Mouse (Mus musculus) thymus, postnatal 14 days (tissue): Measurements from ENCODE around the gene Orai1.
"Not testable (repeated sequence)": the region's sequence is repeated elsewhere in the genome, so short reads cannot be mapped to it uniquely, and the experiment has no call there.

Experiments used
- DNase-seq: peaks from one replicate; pipeline ENCODE4 v3.0.0; 2021

Gene Orai1

DNA sequence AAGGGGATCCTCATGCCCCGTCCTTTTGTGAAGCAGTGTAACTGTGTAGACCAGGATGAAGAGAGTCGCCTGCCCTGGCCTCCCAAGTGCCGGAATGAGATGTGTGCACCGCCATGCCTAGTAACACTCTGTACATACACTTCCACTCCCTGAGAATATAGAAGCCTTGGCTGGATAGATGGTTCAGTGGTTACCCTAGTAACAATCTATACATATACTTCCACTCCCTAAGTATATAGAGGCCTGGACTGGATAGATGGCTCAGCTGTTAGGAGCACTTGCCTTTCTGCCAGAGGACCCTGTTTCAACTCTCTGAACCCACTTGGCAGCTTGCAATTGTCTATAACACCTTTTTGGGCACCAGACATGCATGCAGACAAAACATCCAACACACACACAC lies 20.2 kb downstream of the Orai1 start:
- no peak for DNase-seq

GRCm38 (mm10) chr5:123035564-123035963 lies 20.7 kb downstream of the Orai1 start:
- DNase-seq, result no peak

DNA sequence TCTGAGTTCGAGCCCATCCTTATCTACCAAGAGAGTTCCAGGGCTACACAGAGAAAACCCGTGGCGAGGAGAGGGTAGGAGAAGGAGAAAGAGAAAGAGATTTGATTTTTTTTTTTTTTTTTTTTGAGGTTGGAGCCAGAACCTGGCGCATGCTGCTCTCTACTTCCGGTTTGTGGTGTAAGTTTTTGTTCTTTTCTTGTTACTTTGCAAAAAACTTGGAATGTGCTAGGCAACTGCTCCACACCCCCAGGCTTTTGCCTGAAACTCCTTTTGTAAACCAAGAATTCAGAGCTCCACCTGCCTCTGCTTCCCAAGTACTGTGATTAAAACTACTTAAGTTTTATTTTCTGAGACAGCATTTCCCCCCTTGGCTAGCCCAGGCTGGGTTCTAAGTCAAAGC lies 23.2 kb downstream of the Orai1 start:
- no peak for DNase-seq

GRCm38 (mm10) chr5:123039120-123039752 lies 24.4 kb downstream of the Orai1 start:
- DNase-seq, result peak; percentile 93

- peak; percentile 44 for DNase-seq
Measured at GRCm38 (mm10) chr5:123040796-123041195, 25.9 kb downstream of the Orai1 start.

DNA sequence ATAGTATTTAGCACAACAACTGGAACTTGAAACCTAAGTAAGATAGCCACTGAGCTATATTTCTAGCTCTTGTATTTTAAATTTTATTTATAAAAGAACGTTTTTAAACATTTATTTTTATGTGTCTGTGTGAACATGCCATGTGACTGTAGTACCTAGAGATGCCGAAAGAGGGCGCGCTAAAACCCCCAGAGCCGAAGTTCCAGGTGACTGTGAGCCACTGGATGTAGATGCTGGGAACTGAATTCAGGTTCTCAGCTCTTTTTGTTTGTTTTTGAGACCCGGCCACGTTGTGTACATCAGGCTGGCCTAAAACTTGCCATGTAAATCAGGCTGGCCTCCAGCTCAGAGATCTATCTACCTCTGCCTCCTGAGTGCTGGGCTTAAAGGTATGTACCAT lies 29.0 kb downstream of the Orai1 start:
- peak; percentile 59 for DNase-seq

DNA sequence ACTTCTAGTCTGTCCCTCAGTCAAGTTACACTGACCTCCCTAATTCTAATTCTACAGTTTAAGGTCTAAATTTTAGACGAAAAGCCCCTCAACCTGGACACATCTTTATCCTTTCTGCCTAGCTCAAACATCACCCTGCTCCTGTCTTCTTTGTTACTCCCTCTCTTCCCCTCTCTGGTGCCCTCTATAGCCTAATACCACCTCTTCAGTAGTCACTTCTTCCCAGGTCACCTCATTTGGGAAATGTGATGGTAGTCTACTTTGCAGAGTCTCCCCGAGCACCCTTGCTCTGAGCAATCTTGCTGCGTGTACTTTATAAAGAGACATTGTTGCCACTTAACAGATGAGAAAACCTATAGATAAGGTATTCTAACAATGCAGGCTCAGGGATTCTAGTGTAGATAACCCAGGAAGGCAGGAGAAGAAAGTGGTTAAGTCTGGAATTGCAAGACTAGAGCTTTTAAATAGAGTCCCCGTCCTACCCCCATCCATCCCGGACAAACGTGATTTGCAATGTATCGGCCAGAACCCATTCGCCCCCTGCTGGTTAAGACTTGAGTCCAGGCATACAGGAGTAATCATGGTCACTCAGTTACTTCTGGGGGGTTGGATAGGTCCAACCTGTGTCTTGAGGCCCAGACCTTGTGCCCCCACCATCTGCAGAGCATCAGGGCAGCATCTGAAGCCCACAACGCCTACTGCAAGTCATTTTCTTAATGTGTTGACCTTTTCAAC lies 30.9 kb downstream of the Orai1 start:
- DNase-seq, result peak; percentile 66

DNA sequence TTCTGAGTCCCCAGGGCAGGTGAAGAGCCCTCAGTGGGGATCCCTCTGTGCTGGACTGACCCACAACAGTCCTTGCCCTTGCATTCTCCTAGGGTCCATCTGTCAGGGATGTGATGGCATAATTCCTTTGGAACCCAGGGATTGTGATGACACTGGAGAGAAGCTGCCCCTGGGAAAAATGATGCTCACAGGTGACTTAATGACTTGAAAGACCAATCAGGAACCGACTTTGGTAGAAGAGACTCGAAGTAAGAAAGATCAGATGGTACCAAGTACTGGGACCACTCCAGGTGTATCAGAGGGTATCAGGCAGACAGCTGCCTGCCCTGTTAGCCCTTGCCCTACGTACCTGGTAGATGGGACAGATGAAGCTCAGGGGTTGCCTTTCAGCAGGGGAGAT lies 32.0 kb downstream of the Orai1 start, which contains the start of gene Morn3:
TSS of gene Morn3 (minus strand) at position 101 of the 400 bp plus-strand sequence.
- no peak for DNase-seq

- peak; percentile 70 for DNase-seq
Measured at GRCm38 (mm10) chr5:123049271-123049670, 34.4 kb downstream of the Orai1 start.

GRCm38 (mm10) chr5:123050918-123051317 lies 36.0 kb downstream of the Orai1 start:
- no peak for DNase-seq

DNA sequence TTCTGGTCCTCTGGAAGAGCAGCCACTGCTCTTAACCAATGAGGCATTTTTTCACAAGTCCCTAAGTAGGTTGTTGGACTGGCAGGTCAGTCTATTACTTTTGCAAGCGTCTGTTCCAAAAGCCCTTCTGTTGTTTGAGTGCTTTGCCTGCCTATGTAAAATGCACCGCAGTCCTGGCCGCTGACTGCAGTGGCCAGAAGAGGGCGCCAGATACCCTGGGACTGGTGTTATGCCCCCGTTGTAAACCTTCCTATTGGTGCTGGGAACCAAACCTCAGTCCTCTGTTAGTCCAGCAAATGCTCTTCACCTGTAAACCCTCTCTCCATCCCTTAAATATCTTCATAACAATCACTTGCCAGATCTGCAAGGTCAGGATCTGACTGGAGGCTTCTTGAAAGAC lies 36.9 kb downstream of the Orai1 start:
- no peak for DNase-seq

DNA sequence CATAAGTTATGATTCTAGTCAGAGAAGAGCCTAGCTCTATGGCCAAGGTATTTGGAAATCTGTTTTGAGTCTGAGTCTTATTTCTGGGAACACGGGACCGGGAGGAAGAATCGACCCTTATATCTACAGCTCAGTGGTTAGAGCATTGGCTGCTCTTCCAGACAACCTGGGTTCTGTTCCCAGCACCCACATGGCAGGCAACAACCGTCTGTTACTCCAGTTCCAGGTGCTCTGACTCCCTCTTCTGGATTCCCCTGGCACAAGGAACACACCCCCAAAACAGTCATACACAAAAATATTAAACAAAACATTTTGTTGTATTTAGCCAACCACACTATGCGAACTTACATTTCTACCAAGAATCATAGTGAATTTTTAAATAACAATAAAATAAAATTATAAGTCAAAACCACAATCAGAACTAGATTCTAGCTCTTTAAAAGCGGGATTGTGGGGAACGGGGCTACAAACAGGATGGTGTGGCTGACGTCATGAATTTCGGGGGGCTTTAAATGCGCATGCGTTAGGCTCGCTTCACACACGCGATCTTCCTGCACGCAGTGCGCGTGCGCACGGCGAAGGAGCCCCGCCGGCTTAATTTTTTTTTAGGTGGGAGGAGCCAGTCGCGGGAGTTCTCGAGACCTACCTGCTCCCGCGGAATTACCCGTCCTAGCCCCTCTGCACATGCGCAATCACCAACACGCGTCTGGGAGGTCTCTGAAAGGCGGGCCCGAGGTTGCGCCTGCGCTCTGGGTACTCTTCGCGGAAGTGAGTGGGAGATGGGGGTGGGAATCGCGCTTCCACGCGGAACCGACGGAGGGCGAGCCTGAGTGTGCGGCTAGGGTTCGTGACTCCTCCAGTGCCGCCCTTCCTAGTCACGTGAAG lies 42.7 kb downstream of the Orai1 start:
- peak; percentile 100 for DNase-seq

- DNase-seq, result peak; percentile 44
Measured at GRCm38 (mm10) chr5:123058251-123059102, 43.6 kb downstream of the Orai1 start.

- DNase-seq, result peak; percentile 72
Measured at GRCm38 (mm10) chr5:123059757-123060520, 45.1 kb downstream of the Orai1 start.

DNA sequence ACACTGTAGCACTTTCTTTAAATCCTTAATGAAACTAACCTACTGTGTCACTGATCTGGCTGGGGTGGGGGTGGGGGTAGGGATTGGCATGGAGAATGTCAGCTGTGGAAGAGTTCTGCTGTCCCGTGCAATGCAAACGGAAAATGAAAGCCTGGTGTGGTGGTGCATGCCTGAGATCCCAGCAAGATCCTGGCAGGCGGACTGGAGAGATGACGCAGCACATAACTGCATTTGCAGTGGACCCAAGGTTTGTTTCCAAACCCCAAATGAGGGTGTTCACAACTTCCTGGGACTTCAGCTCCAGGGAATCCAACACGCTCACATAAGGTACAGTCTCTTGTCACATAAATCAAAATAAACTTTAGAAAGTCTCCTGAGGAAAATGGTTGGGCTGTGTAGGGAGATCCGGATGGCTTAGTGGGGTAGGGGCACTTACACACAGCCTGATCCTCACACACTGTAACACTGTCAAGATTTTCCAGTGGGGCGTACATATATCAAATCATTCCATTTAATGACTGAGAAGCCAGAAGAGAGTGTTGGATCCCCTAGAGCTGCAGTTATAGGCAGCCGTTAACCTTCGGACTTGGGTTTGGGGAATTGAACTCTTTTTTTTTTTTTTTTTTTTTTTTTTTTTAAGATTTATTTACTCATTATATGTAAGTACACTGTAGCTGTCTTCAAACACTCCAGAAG lies 46.0 kb downstream of the Orai1 start:
- DNase-seq, result no peak

- DNase-seq, result not testable (repeated sequence)
Measured at GRCm38 (mm10) chr5:123061402-123061749, 46.5 kb downstream of the Orai1 start.

- DNase-seq, result no peak
Measured at GRCm38 (mm10) chr5:123063141-123063540, 48.3 kb downstream of the Orai1 start.

DNA sequence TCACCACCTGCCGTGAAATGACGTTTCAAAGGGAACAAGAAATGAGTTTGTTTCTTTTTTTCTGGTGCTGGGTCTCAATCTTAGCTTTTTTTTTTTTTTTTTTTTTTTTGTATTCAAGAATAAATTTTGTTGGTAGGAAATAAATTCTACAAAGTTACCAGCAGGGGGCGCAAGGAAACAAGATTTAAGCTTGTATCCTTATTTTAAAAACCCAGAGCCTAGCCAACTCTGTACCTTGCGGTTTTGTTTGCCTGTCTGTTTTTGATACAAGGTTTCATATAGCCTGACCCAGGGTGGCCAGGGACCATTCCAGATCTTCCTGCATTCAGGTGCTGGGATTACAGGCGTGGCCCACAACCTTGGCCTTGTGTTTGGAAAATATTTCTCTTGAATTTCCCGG lies 49.3 kb downstream of the Orai1 start:
- DNase-seq, result peak; percentile 82

GRCm38 (mm10) chr5:123067395-123067995 lies 52.6 kb downstream of the Orai1 start:
- DNase-seq, result peak; percentile 68

GRCm38 (mm10) chr5:123068115-123068514 lies 53.2 kb downstream of the Orai1 start, which contains the start of gene Tmem120b:
TSS of gene Tmem120b (plus strand) at chr5:123068415.
- no peak for DNase-seq

- DNase-seq, result no peak
Measured at GRCm38 (mm10) chr5:123068714-123069113, 53.8 kb downstream of the Orai1 start.
